Mouse (Mus musculus): ENCODE measurements around the gene Tekt2. TPM values are rescaled to one million over a fixed set of nuclear protein-coding genes. Genes with fewer than 3 reads are reported as not detected.
A peak's percentile ranks its signal among the peaks of the same experiment; 100 is the strongest.

Gene Tekt2
- polyA plus RNA-seq, 1 experiment from 2014 or later, result 1.6 TPM

DNA sequence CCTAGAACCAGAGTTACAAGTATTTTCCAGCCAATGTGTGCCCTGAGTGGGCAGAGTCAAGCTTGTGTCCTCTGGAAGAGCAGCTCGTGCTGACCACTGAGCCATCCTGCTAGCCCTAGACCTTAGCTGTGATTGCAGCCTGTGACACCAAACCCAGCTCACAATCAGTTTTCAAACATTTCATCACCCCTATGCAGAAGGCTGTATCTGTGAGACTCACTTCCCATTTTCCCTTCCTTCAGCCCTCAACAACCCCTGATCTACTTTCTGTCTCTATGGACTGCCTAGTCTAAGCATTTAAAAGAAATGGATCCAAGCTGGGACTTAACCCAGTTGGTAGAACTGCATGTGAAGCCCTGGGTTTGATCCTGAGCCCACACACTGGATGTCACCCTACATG is 20.1 kb downstream of the Tekt2 start:
- Histone ChIP-seq H3K4me2 (replicated peaks; ENCODE audit: low read depth) (no peak overlapping the region), H3K9ac (ENCODE audit: low read depth, low read length) (no peak overlapping the region), H3K4me3 (ENCODE audit: low read depth, low read length) (no peak overlapping the region), H3K9me3 (ENCODE audit: control insufficient read depth) (no peaks in the 10 kb centered on the region), H3K27ac (ENCODE audit: low read depth, low read length) (no peak overlapping the region), H3K4me1 (replicated peaks; ENCODE audit: control insufficient read depth, insufficient read depth, low read length) (peaks cover 8% of the 10 kb centered on the region; the same call in 1 of the 2 replicates), H3K27me3 (replicated peaks; ENCODE audit: control insufficient read depth, insufficient read depth, low read length) (peaks cover 33% of the 10 kb centered on the region), H3K36me3 (ENCODE audit: control insufficient read depth, insufficient read depth) (no peaks in the 10 kb centered on the region)
- TF ChIP-seq CTCF (IDR thresholded peaks at IDR 0.05; ENCODE audit: low read depth), result no peak
- 92% methylated on average over 1 of the region's 1 CpGs for WGBS
- no peak for ATAC-seq

DNA sequence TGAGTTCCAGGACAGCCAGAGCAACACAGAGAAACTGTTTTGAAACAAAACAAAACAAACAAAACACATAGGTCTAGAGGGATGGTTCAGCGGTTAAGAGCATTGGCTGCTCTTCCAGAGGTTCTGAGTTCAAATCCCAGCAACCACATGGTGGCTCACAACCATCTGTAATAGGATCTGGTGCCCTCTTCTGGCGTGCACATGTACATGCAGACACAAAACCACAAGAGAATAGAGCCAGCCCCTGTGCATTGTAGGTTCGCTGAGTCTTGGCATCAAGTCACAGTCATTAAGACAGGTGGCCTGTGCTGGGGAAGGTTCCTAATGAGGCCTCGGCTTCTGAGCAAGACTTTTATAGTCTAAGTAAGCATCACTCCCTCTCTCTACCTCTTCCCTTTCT is 21.6 kb downstream of the Tekt2 start:
- H3K27me3 ChIP-seq (replicated peaks; ENCODE audit: control insufficient read depth, insufficient read depth, low read length), result peaks cover 35% of the 10 kb centered on the region
- WGBS, result 64% methylated on average over 4 of the region's 4 CpGs
- no peak for ATAC-seq

DNA sequence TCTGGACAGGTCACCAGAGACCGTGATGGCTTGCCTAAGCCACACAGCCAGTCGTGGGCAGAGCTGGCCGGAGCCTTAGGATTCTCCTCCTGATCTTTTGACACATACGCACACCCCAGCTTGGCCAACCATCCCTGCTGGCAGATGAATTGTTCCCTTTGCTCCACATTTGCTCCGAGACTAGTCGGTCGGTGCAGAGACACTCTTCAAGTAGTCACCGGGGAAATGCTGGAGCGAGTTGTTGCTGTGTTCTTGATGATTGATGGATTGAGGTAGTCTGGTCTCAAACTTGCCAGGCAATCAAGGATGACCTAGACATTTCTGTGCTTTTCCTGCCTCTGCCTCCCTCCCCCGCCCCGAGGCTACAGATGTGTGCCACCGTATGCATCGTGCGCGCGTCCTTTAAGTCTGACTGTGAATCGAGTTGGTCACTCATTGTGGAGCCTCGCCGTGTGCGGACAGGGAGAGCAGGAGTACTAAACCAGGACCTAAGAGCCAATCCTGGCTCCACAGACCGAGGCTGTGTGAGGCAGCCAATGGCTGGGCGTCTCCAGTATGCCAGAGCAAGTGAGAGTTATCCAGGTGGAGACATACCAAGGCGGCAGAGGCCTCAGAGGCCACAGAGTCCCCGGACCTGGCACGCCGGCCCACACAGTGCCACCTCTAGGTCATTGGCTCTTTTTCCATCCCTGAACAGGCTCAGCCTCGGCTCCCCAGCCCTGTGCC is 23.7 kb downstream of the Tekt2 start:
- H3K36me3 ChIP-seq (ENCODE audit: control insufficient read depth, insufficient read depth), result no peaks in the 10 kb centered on the region
- peak overlapping the region; percentile 27; the same call in 1 of the 2 replicates for H3K9ac ChIP-seq (ENCODE audit: low read depth, low read length)
- H3K27ac ChIP-seq (ENCODE audit: low read depth, low read length), result no peak overlapping the region
- TF ChIP-seq CTCF (IDR thresholded peaks at IDR 0.05; ENCODE audit: low read depth), result no peak
- ATAC-seq, result no peak
- H3K4me3 ChIP-seq (ENCODE audit: low read depth, low read length), result peak overlapping the region; percentile 28
- peaks cover 12% of the 10 kb centered on the region; the same call in 1 of the 2 replicates for H3K4me1 ChIP-seq (replicated peaks; ENCODE audit: control insufficient read depth, insufficient read depth, low read length)
- WGBS, result 16% methylated on average over 27 of the region's 27 CpGs
- H3K9me3 ChIP-seq (ENCODE audit: control insufficient read depth), result no peaks in the 10 kb centered on the region
- H3K27me3 ChIP-seq (replicated peaks; ENCODE audit: control insufficient read depth, insufficient read depth, low read length), result peaks cover 47% of the 10 kb centered on the region
- H3K4me2 ChIP-seq (replicated peaks; ENCODE audit: low read depth), result peak overlapping the region; percentile 71

More for the DNA sequence above, 21.6 kb downstream of the Tekt2 start:
- Histone ChIP-seq H3K4me1 (replicated peaks; ENCODE audit: control insufficient read depth, insufficient read depth, low read length) (peaks cover 8% of the 10 kb centered on the region; the same call in 1 of the 2 replicates), H3K36me3 (ENCODE audit: control insufficient read depth, insufficient read depth) (no peaks in the 10 kb centered on the region), H3K4me2 (replicated peaks; ENCODE audit: low read depth) (no peak overlapping the region), H3K9me3 (ENCODE audit: control insufficient read depth) (no peaks in the 10 kb centered on the region), H3K9ac (ENCODE audit: low read depth, low read length) (no peak overlapping the region), H3K27ac (ENCODE audit: low read depth, low read length) (no peak overlapping the region), H3K4me3 (ENCODE audit: low read depth, low read length) (no peak overlapping the region)
- peak; percentile 59 for TF ChIP-seq CTCF (IDR thresholded peaks at IDR 0.05; ENCODE audit: low read depth)

DNA sequence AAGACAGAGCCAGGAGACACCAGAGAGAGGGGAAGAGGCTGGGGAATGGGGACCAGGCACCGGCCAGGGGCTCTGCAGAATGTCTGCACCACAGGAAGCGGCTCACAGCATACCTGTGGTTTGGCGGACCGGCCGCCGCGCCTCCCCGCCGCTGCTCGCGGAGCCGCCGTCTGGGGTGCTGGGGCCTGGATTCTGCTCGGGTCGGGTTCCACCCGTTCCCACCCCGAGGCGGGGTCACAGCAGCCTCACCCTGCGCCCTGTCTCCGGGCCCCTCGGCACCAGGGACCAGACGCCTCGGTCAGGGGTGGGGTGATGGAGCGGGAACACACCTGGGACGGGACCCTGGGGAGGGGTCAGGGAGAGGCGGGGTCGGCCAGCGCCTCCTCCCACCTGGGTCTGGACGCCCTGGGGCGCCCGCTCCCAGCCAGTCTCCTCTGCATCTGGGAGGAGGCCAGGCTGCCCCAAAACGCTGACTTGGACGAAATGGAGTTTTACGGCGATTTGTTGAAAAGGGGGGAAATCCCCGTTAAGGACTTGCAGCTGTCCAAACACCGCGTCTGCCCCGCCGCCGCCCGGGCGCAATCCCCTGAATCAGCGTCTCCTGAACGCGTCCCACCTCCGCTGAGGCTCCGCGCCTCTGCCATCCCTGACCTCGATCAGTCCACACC is 24.4 kb downstream of the Tekt2 start:
- no peak for TF ChIP-seq CTCF (IDR thresholded peaks at IDR 0.05; ENCODE audit: low read depth)
- Histone ChIP-seq H3K27ac (ENCODE audit: low read depth, low read length) (no peak overlapping the region), H3K4me2 (replicated peaks; ENCODE audit: low read depth) (peak overlapping the region; percentile 71), H3K4me3 (ENCODE audit: low read depth, low read length) (peak overlapping the region; percentile 28), H3K27me3 (replicated peaks; ENCODE audit: control insufficient read depth, insufficient read depth, low read length) (peaks cover 47% of the 10 kb centered on the region), H3K36me3 (ENCODE audit: control insufficient read depth, insufficient read depth) (no peaks in the 10 kb centered on the region), H3K9me3 (ENCODE audit: control insufficient read depth) (no peaks in the 10 kb centered on the region), H3K9ac (ENCODE audit: low read depth, low read length) (peak overlapping the region; percentile 27; the same call in 1 of the 2 replicates), H3K4me1 (replicated peaks; ENCODE audit: control insufficient read depth, insufficient read depth, low read length) (peaks cover 13% of the 10 kb centered on the region; the same call in 1 of the 2 replicates)
- ATAC-seq, result 0 out of 2 replicates have a peak, but pooled peaks have one; percentile 22
- WGBS, result 2% methylated on average over 48 of the region's 50 CpGs

DNA sequence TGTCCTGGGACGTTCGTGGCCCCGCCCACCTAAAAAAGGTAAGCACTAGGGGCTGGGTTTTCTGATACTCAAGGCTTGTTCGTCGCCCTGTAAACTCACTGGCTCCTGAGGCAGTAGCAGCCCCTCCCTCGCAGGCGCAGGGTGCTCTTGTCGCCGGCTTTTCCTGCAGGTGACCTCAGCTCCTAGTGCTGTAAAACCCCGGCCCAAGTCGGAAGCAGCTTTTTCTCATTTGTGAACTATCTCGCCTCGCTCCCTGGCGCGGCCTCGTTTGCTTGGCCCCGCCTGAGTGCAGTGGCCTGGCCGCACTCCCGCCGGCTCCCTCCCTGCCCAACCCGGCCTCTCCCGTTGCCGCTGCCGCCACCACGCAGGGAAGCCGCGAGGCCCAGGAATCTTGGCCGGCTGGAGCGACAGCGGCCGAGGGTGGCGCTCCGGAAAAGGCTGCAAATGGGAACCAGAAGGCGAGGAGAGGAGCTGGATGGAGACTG is 28.8 kb downstream of the Tekt2 start:
- peaks cover 13% of the 10 kb centered on the region; the same call in 1 of the 2 replicates for H3K4me1 ChIP-seq (replicated peaks; ENCODE audit: control insufficient read depth, insufficient read depth, low read length)
- H3K4me2 ChIP-seq (replicated peaks; ENCODE audit: low read depth), result peak overlapping the region; percentile 67
- 0 out of 2 replicates have a peak, but pooled peaks have one; percentile 32 for TF ChIP-seq CTCF (IDR thresholded peaks at IDR 0.05; ENCODE audit: low read depth)
- under 1% methylated on average over 34 of the region's 34 CpGs for WGBS
- peaks cover 32% of the 10 kb centered on the region for H3K27me3 ChIP-seq (replicated peaks; ENCODE audit: control insufficient read depth, insufficient read depth, low read length)
- peak overlapping the region; percentile 26 for H3K4me3 ChIP-seq (ENCODE audit: low read depth, low read length)
- H3K9ac ChIP-seq (ENCODE audit: low read depth, low read length), result peak overlapping the region; percentile 48
- no peaks in the 10 kb centered on the region for H3K36me3 ChIP-seq (ENCODE audit: control insufficient read depth, insufficient read depth)
- ATAC-seq, result peak; percentile 35; the same call in 1 of the 2 replicates
- H3K9me3 ChIP-seq (ENCODE audit: control insufficient read depth), result no peaks in the 10 kb centered on the region
- no peak overlapping the region for H3K27ac ChIP-seq (ENCODE audit: low read depth, low read length)

DNA sequence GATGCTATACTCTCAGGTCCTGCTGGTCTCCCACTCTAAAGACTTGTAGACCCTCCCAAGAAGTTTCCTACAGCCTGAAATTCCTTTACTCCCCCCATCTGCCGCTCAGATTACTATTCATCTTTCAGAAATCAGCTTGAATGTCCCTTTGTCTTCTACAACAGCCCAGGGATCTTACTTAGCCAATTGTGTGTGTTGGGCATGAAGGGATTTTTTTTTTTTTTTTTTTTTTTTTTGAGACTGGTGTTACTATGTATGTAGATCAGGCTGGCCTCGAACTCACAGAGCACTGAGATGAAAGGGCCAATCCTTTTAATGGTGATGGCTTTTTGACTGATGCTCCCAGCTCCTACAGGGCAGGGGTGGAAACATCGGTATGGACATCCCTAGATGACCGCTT is 29.6 kb downstream of the Tekt2 start:
- Histone ChIP-seq H3K27me3 (replicated peaks; ENCODE audit: control insufficient read depth, insufficient read depth, low read length) (peaks cover 25% of the 10 kb centered on the region), H3K4me1 (replicated peaks; ENCODE audit: control insufficient read depth, insufficient read depth, low read length) (0 out of 2 replicates have a peak, but pooled peaks cover 7% of the 10 kb centered on the region), H3K9me3 (ENCODE audit: control insufficient read depth) (no peaks in the 10 kb centered on the region), H3K9ac (ENCODE audit: low read depth, low read length) (no peak overlapping the region), H3K36me3 (ENCODE audit: control insufficient read depth, insufficient read depth) (no peaks in the 10 kb centered on the region), H3K4me2 (replicated peaks; ENCODE audit: low read depth) (no peak overlapping the region; the same call in 1 of the 2 replicates), H3K27ac (ENCODE audit: low read depth, low read length) (no peak overlapping the region), H3K4me3 (ENCODE audit: low read depth, low read length) (no peak overlapping the region)
- no peak for TF ChIP-seq CTCF (IDR thresholded peaks at IDR 0.05; ENCODE audit: low read depth)
- no peak for ATAC-seq
- WGBS, result 53% methylated on average over 4 of the region's 4 CpGs

All from intestine, postnatal 0 days (tissue).